Comparison of ENCODE assay signal across 8 mouse cellular contexts in the genomic region with DNA sequence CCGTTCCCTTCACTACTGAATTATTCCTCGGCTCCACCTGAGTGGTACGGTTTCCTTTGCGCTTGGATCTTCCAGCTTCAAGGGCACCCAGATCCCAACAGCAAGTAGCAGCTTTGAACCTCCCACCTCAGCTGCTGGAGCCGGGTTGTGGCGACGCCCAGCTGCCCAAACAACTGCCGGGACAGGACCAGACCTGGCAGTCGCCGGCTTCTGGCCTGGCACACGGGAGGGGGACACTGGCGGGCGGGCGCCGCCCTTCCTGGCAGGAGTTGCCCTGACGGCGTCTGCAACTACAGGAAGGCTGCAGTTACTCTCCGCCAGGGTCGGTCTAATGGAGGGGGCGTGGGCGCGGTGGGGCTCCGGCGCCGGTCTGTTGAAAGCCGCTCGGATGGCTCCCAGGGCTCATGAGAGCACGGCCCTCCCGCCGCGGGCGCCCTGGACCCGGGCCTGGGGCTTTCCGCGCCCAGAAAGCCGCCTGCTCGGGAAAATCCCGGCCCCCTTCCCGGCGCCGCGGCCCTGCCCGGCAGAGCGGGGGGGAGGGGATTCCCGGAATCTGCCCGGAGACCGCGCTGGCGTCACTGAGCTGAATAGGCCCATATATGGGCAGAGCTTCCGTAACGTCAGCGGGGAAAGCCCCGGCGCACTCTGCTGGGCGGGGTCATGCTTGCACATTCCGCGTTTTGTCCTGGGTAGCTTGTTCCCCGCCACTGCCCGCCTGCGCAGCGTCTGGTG. TPM values are rescaled to one million over a fixed set of nuclear protein-coding genes. Genes with fewer than 3 reads are reported as not detected.
DNase-seq lines count a peak whose midpoint lies in the region; ATAC-seq and TF ChIP-seq lines count a peak whose summit lies in the region.

No protein-coding gene starts in this region.

- peak; percentile 80 for TF ChIP-seq POLR2A in cortical plate, adult 2 months (IDR thresholded peaks at IDR 0.05; ENCODE audit: extremely low read depth, insufficient read depth, low read length)

- H3K4me3 ChIP-seq in cortical plate, adult 2 months (ENCODE audit: insufficient read depth, low read length) = peak overlapping the region; percentile 87

- peak overlapping the region; percentile 48; the same call in 1 of the 2 replicates for H3K27ac ChIP-seq in cortical plate, adult 2 months (ENCODE audit: insufficient read depth, low read length)

- DNase-seq in adipocyte (ENCODE audit: low spot score) = peak; percentile 97
- DNase-seq in gastrocnemius, adult 8-10 months (ENCODE audit: low spot score in 2 of 2) = peak; percentile 93 to 94
- DNase-seq in hindlimb bud, embryonic 11.5 days (ENCODE audit: extremely low spot score, low read depth, low spot score) = peak; percentile 88
- DNase-seq in left cerebral cortex, adult 8-10 months (ENCODE audit: low spot score in 2 of 2) = peak; percentile 88 to 93
- peak; percentile 94 to 95 for DNase-seq in right cerebral cortex, adult 2 months (ENCODE audit: low spot score in 2 of 2)
- DNase-seq in urinary bladder, postnatal 10 days (ENCODE audit: low spot score) = peak; percentile 91

- TF ChIP-seq CTCF in cortical plate, adult 2 months (IDR thresholded peaks at IDR 0.05; ENCODE audit: extremely low read depth, insufficient read depth, low read length) = no peak

- H3K4me1 ChIP-seq in cortical plate, adult 2 months (ENCODE audit: control insufficient read depth, insufficient read depth, low read length) = peaks cover 1% of the 10 kb centered on the region; the same call in 1 of the 2 replicates

- peak; percentile 15 for ATAC-seq in megakaryocyte, adult 5-6 weeks (ENCODE audit: poor library complexity, severe bottlenecking)

RNA-seq across cellular contexts. Expression of a gene that starts 2.3 kb away (rescaled TPM):
- 57.5 and 81.7 TPM in 2 replicates for polyA plus RNA-seq in cortical plate, adult 2 months (2012; rRNA removed)
- 1 to 10 TPM; 5.9 to 9.6 (median 7.5) TPM for total RNA-seq in gastrocnemius, adult 8-10 months (2022)
- total RNA-seq in left cerebral cortex, adult 8-10 months (2022) = 10 to 100 TPM; 39.3 to 88.9 (median 65.7) TPM
- total RNA-seq in megakaryocyte, adult 5-6 weeks (2015) = 45.5 and 60.4 TPM in 2 replicates
- 110 and 125 TPM in 2 replicates for total RNA-seq in megakaryocyte, adult 5-6 weeks (2017)

RNA-seq across cellular contexts. Expression of a gene that starts 6.6 kb away (rescaled TPM):
- polyA plus RNA-seq in cortical plate, adult 2 months (2012; rRNA removed) = 37.3 and 37.7 TPM in 2 replicates
- 10 to 100 TPM; 20.4 to 26.5 (median 23.9) TPM for total RNA-seq in gastrocnemius, adult 8-10 months (2022)
- total RNA-seq in left cerebral cortex, adult 8-10 months (2022) = 10 to 100 TPM; 45.9 to 60.0 (median 49.6) TPM
- 56.8 and 75.8 TPM in 2 replicates for total RNA-seq in megakaryocyte, adult 5-6 weeks (2015)
- total RNA-seq in megakaryocyte, adult 5-6 weeks (2017) = 41.1 and 49.0 TPM in 2 replicates

RNA-seq across cellular contexts. Expression of a gene that starts 6.8 kb away (rescaled TPM):
- 287 TPM in 2 replicates for polyA plus RNA-seq in cortical plate, adult 2 months (2012; rRNA removed)
- total RNA-seq in gastrocnemius, adult 8-10 months (2022) = 100 to 1,000 TPM; 173 to 193 (median 187) TPM
- total RNA-seq in left cerebral cortex, adult 8-10 months (2022) = 100 to 1,000 TPM; 328 to 384 (median 347) TPM
- total RNA-seq in megakaryocyte, adult 5-6 weeks (2015) = 180 and 184 TPM in 2 replicates
- 230 and 256 TPM in 2 replicates for total RNA-seq in megakaryocyte, adult 5-6 weeks (2017)

RNA-seq across cellular contexts. Expression of a gene that starts 7.0 kb away (rescaled TPM):
- polyA plus RNA-seq in cortical plate, adult 2 months (2012; rRNA removed) = not detected in 2 replicates
- total RNA-seq in gastrocnemius, adult 8-10 months (2022) = 1 to 10 TPM in 1 of 4 experiments, not detected in 3; 1.1 TPM
- total RNA-seq in left cerebral cortex, adult 8-10 months (2022) = 1 to 10 TPM in 1 of 4 experiments, not detected in 3; 1.8 TPM
- 3.2 TPM in 1 of 2 replicates, not detected in the other for total RNA-seq in megakaryocyte, adult 5-6 weeks (2015)
- not detected in 2 replicates for total RNA-seq in megakaryocyte, adult 5-6 weeks (2017)

RNA-seq across cellular contexts. Expression of a gene that starts 14.2 kb away (rescaled TPM):
- polyA plus RNA-seq in cortical plate, adult 2 months (2012; rRNA removed) = 15.6 and 19.2 TPM in 2 replicates
- 1 to 10 TPM; 2.0 to 3.1 (median 2.6) TPM for total RNA-seq in gastrocnemius, adult 8-10 months (2022)
- 10 to 100 TPM in 2 of 4 experiments, 1 to 10 TPM in 2; 9.0 to 13.0 (median 10.3) TPM for total RNA-seq in left cerebral cortex, adult 8-10 months (2022)
- total RNA-seq in megakaryocyte, adult 5-6 weeks (2015) = 0.82 and 1.1 TPM in 2 replicates
- 3.1 and 6.6 TPM in 2 replicates for total RNA-seq in megakaryocyte, adult 5-6 weeks (2017)

Comparison
In these comparisons a context has a peak if more than half of its experiments do, and no peak if none do; other contexts are left out.
1. Peak in every context shown above with its lines: DNase-seq, ATAC-seq, H3K4me3 ChIP-seq and H3K27ac ChIP-seq.